ENCODE assay signal across 15 mouse cellular contexts in the genomic region with DNA sequence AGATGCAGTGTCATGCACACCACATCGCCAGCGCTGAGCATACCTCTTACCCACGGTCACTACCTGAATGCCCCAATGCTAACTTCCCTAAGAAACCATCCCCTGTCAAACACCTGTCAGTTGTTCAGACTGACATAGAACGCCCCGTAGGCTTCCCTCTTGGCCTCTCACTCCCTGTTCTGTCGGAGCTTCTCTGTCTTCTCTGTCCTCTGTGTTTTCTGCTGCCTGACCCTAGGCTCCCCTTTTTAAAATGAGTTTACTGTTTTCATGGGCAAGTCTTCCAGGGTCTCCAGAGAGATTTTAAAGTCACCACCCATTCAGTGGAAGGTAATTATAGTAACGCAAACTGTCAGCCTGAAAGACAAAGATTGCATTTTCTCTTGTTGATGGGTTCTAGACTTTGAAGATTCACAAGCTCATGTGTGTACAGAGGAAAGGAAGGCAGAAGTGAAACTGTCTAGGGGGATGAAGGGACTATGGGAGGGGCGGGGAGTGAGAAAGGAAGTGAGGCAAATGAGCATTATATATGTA.
DNase-seq lines count a peak whose midpoint lies in the region; ATAC-seq lines count a peak whose summit lies in the region.
"Had no signal": no experiment of that assay in that cellular context is flagged by ENCODE, and none has a peak within 500 bp of the region (broad histone marks: within the 10 kb centered on the region; RNA-seq: fewer than 3 reads in every experiment).

No protein-coding gene starts in this region.

- H3K27ac ChIP-seq in macrophage, result peak overlapping the region; percentile 24; the same call in 1 of the 2 replicates
- H3K27ac ChIP-seq: forebrain, embryonic 12.5 days; kidney, embryonic 15.5 days; midbrain, embryonic 15.5 days; neural tube, embryonic 12.5 days had no signal

- no peaks in the 10 kb centered on the region for H3K36me3 ChIP-seq in macrophage (ENCODE audit: inconsistent target)
- H3K36me3 ChIP-seq: forebrain, embryonic 12.5 days; kidney, embryonic 15.5 days; midbrain, embryonic 15.5 days; neural tube, embryonic 12.5 days had no signal

- DNase-seq in thymus, postnatal 0 days (ENCODE audit: low spot score), result peak; percentile 54
- no peak for DNase-seq in thymus, postnatal 4 days
- peak; percentile 37 for DNase-seq in thymus, postnatal 25 days
- no peak for DNase-seq in kidney, postnatal 36 days
- no peak for DNase-seq in right cerebral cortex, postnatal 10 days (ENCODE audit: low spot score in 2 of 2)
- DNase-seq in right cerebral cortex, adult 18-20 months, result no peak
- DNase-seq: cerebellum, adult 18-20 months; embryo, embryonic 11 days; lung, postnatal 36 days had no signal

- 30% methylated on average over 8 of the region's 8 CpGs for WGBS in macrophage (ENCODE audit: missing documents)

- ATAC-seq in common myeloid progenitor, adult 5-6 weeks (replicated peaks; ENCODE audit: low read depth, poor library complexity, severe bottlenecking), result peak; percentile 61
- ATAC-seq: midbrain, embryonic 15.5 days had no signal

- H3K79me2 ChIP-seq in macrophage (ENCODE audit: inconsistent target), result no peaks in the 10 kb centered on the region

- H3K4me3 ChIP-seq in macrophage (ENCODE audit: inconsistent target), result no peak overlapping the region
- H3K4me3 ChIP-seq: forebrain, embryonic 12.5 days; kidney, embryonic 15.5 days; midbrain, embryonic 15.5 days; neural tube, embryonic 12.5 days had no signal

Comparison
In these comparisons a context has a peak if more than half of its experiments do, and no peak if none do; other contexts are left out.
1. DNase-seq: peak in thymus, postnatal 0 days (single experiment) and thymus, postnatal 25 days (single experiment); none in thymus, postnatal 4 days (single experiment), kidney, postnatal 36 days (0 of 2), right cerebral cortex, postnatal 10 days (0 of 2) and right cerebral cortex, adult 18-20 months (single experiment).